Mouse (Mus musculus) NIH3T3 (cell line): Measurements from ENCODE around the gene Gm20873.
"Not testable (repeated sequence)": the region's sequence is repeated elsewhere in the genome, so short reads cannot be mapped to it uniquely, and the experiment has no call there.

Experiments used
- DNase-seq: peaks from one replicate; pipeline ENCODE4 v3.0.0-alpha.2; 2012; ENCODE audit warnings: low read depth

Gm20873 gene

DNA sequence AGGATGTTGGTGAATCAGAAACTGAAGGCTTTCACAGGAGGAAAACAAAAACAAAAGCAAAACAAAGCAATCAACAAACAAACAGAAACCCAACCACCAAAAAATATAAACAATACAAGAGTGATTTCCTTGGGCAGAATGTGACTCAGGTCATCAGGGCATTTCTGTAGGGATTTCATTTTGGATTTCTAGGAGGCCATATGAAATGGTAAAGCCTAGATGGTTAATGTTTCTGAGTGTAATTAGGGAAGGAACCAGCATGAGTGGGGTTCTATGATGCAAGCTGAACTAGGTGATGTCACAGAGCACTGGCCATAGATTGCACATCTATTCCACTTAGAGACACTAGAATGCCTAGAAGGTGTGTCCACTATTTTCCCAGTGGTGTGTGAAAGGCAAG, at the start of gene Gm20873:
Gene Gm20873 (plus strand): TSS at position 301 of the 400 bp plus-strand sequence.
- not testable (repeated sequence) for DNase-seq

DNA sequence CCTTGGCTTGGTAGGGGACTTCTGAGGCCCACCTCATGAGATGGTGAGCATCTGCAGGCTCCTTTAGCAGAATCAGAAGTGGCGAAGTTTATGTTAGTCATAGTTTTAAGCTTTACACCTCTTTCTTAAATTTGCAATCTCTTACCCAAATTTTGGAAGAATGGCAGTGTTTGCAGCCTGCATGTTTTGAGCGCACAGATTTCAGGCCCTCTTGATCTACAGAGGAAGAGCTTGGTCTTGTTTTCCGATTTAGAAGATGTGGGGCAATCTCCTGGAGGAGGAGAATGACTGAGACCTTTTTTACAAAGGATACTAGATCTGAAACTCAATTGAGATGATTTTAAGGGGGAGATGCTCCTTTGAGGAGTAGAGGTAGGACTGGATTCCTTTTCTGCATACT, 29.0 kb upstream of the Gm20873 start, which contains the start of gene Gm21746:
Gene Gm21746 (minus strand): TSS at position 101 of the 400 bp plus-strand sequence.
- DNase-seq: not testable (repeated sequence)
